Mouse (Mus musculus) kidney, adult 2 months (tissue): ENCODE results near the gene Krt88.

ENCODE experiments used
- CTCF ChIP-seq: fragments of 200-500 bp; conservative IDR thresholded peaks from 2 replicates; pipeline ENCODE4 v1.5.1; 2011; ENCODE audit warnings: low read depth, mild to moderate bottlenecking, control low read depth, low read length, moderate library complexity, mixed read lengths; ENCODE audit not compliant: insufficient read depth, insufficient read length
- POLR2A ChIP-seq: fragments of 200-500 bp; IDR thresholded peaks from one replicate; pipeline ENCODE4 v1.6.1; 2011; ENCODE audit warnings: low read depth, low read length, control low read depth

- TF ChIP-seq CTCF (no peak), POLR2A (peak; percentile 18)
These were observed 36.8 kb upstream of the Krt88 start, which contains the start of gene Krt7 for GRCm38 (mm10) chr15:101410775-101411174.
